Mouse (Mus musculus): ENCODE data around the gene Plekha4.

DNA sequence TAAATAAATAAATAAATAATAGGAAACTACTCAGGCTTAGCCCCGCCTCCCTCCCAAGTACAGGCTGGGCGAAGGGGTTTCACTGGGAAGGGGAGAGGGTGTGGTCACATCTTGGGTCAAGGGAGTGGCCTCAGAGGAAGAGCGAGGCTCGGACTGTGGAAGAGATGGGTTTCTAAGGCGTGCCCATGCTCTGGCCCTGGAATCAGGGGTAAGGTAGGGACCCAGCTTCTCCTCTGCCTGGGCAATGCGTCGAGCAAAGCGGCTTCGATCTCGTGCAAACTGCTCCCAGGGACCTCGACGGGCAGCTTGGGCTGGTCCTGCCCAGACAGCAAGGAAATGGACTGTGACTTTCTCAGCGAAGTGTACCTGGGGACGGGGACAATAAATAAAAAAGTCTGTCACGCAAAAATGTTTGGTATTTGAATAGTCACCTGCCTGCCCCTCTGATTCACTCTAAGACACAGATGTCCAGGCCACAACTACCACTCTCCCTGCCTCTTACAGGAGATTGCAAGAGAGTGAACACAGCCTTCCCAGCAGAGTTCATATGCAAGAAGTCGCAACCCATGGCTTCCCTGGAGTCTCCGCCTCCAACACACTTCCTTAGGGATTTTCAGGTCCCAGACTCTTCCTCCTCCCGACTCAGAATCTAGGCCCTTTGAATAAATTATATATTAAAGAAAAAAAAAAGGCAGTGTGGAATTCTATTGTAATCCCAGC lies 3.0 kb upstream of the Plekha4 start:
- TF ChIP-seq CTCF (IDR thresholded peaks at IDR 0.05; ENCODE audit: borderline replicate concordance, control insufficient read depth, extremely low read depth, insufficient read depth, low read length, poor library complexity) = no peak
- no peak for TF ChIP-seq POLR2A (IDR thresholded peaks at IDR 0.05; ENCODE audit: control insufficient read depth, extremely low read depth, insufficient read depth, low read length, poor library complexity)
